Mouse (Mus musculus) forebrain, postnatal 0 days (tissue): Measurements from ENCODE around the gene Tex22. TPM values are rescaled to one million over a fixed set of nuclear protein-coding genes. Genes with fewer than 3 reads are reported as not detected.
A peak's percentile ranks its signal among the peaks of the same experiment; 100 is the strongest.

ENCODE experiments used
- ATAC-seq: fragments of 200-750 bp; cut with Nextera tagmentation; 2 replicates; pipeline ENCODE4 v1.8.0; 2017; ENCODE audit warnings: mild to moderate bottlenecking, moderate library complexity
- DNase-seq: peaks from one replicate; pipeline ENCODE4 v3.0.0-alpha.2; 2015
- H3K27ac ChIP-seq: fragments of 300-500 bp; sonication (generic); 2 replicates; pipeline ENCODE4 v1.5.1; 2014; ENCODE audit warnings: low read depth, mild to moderate bottlenecking, antibody characterized with exemption, low read length, moderate library complexity, mixed read lengths
- H3K27me3 ChIP-seq: fragments of 300-500 bp; sonication (generic); 2 replicates; pipeline ENCODE4 v1.6.1; 2014; ENCODE audit warnings: mild to moderate bottlenecking, low read length, mixed read lengths; ENCODE audit not compliant: insufficient read depth
- H3K36me3 ChIP-seq: fragments of 300-500 bp; sonication (generic); 2 replicates; pipeline ENCODE4 v1.6.1; 2014; ENCODE audit warnings: mild to moderate bottlenecking, moderate library complexity; ENCODE audit not compliant: insufficient read depth
- H3K4me1 ChIP-seq: fragments of 300-500 bp; sonication (generic); 2 replicates; pipeline ENCODE4 v1.6.1; 2014; ENCODE audit warnings: antibody characterized with exemption; ENCODE audit not compliant: insufficient read depth
- H3K4me2 ChIP-seq: fragments of 300-500 bp; sonication (generic); 2 replicates; pipeline ENCODE4 v1.6.1; 2014; ENCODE audit warnings: low read depth, mild to moderate bottlenecking, moderate library complexity
- H3K4me3 ChIP-seq: fragments of 300-500 bp; sonication (generic); 2 replicates; pipeline ENCODE4 v1.5.1; 2014; ENCODE audit warnings: low read depth, low read length, mixed read lengths
- H3K9ac ChIP-seq: fragments of 300-500 bp; sonication (generic); 2 replicates; pipeline ENCODE4 v1.6.1; 2014; ENCODE audit warnings: mild to moderate bottlenecking
- H3K9me3 ChIP-seq: fragments of 300-500 bp; sonication (generic); 2 replicates; pipeline ENCODE4 v1.6.1; 2016; ENCODE audit warnings: low read length
- CTCF ChIP-seq: sonication (generic); IDR thresholded peaks from 2 replicates; pipeline ENCODE4 v1.5.1; 2016; ENCODE audit warnings: antibody characterized with exemption, control low read depth, low read depth
- WGBS: fragments of 180-500 bp; shearing (Covaris S2); extraction: QIAGEN DNeasy Blood & Tissue Kit; methylation state at CpG from one replicate; pipeline ENCODE4 v1.1.7; 2014; 5-methylcytosine and 5-hydroxymethylcytosine counted together
- polyA plus RNA-seq: library from polyadenylated mRNA; unstranded; fragments of >200 nt; fragmentation: Nextera tagmentation; extraction: Ambion mirVana; gene quantifications from 2 replicates; pipeline ENCODE4 v1.2.1, GENCODE M21; 2015
- total RNA-seq: library from RNA; depleted of rRNA; stranded (reverse); fragments of >200 nt; gene quantifications from 2 replicates; pipeline ENCODE4 v1.2.3, GENCODE M21; 2014

Gene Tex22
- total and polyA plus RNA-seq, 2 experiments from 2014 or later: 1.7 TPM; not detected in 1

DNA sequence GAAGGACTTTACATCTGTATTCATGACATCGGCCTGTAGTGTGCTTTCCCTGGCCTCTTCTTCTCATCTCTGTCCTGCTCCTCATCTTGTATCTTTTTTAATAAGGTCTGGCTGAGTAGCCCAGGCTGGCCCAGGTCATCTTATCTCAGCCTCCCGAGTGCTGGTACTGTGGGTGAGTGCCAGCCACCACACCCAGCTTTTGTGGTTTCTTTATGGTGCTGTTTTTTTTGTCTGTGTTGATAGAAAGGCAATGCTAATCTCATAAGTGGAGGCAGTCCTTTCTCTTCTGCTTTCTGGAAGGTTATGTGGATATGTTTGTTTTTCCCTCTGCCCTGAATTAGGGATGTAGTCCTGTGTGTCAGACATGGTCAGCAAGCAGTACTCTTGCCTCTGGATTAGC is 31.8 kb upstream of the Tex22 start:
- Histone ChIP-seq H3K9ac (no peak overlapping the region), H3K4me3 (no peak overlapping the region), H3K4me1 (peaks cover 8% of the 10 kb centered on the region; the same call in 1 of the 2 replicates), H3K27me3 (no peaks in the 10 kb centered on the region), H3K36me3 (peaks cover 21% of the 10 kb centered on the region), H3K4me2 (no peak overlapping the region), H3K27ac (no peak overlapping the region), H3K9me3 (no peaks in the 10 kb centered on the region)
- DNase-seq (no peak), ATAC-seq (no peak)
- no peak for TF ChIP-seq CTCF
- 81% methylated on average over 2 of the region's 2 CpGs for WGBS

DNA sequence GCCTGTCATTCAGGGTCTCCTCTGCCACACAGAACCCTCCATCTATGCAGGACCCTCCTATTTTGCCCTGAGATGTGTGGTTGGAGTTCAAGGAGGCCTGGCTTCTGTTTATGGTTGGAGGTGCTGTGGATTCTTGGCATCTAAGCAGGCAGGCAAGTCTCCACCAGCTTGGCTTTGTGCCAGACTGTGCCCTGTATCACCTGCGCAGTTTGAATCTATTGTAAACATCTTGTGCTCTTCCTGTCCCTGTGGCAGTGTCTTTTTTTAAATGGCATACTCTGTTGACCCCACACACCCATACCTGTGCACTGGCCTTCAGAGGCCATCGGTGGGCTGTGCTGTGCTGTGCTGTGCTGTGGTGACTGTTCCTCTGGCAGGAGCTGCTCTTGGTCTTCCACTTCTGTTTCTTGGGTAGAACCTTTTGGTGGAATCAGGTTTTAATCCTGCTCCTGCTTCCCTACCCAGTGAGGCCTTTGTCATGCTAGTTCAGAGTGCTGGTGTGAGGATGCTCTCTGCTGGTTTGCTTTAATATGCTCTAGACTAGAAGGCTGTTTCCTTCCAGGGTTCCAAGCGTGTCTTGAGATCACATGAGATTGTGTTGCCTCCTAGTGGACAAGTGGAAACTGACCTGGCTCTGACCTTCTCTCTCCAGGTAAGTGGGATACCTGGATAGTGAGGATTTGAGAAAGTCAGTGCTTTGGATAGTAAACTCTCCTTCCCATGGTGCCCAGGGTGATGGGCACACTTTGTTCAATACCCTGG is 29.2 kb upstream of the Tex22 start:
- H3K27me3 ChIP-seq: no peaks in the 10 kb centered on the region
- no peak overlapping the region for H3K27ac ChIP-seq
- H3K4me3 ChIP-seq: no peak overlapping the region
- no peak overlapping the region for H3K9ac ChIP-seq
- H3K4me2 ChIP-seq: no peak overlapping the region
- peak; percentile 31; the same call in 1 of the 2 replicates for TF ChIP-seq CTCF
- ATAC-seq (no peak), DNase-seq (no peak)
- WGBS: 79% methylated on average over 3 of the region's 3 CpGs
- peaks cover 8% of the 10 kb centered on the region; the same call in 1 of the 2 replicates for H3K4me1 ChIP-seq
- H3K36me3 ChIP-seq: peaks cover 43% of the 10 kb centered on the region
- H3K9me3 ChIP-seq: no peaks in the 10 kb centered on the region

GRCm38 (mm10) chr12:113046861-113047260 is 27.4 kb upstream of the Tex22 start:
- Histone ChIP-seq H3K27me3 (no peaks in the 10 kb centered on the region), H3K27ac (no peak overlapping the region), H3K9ac (no peak overlapping the region), H3K4me2 (no peak overlapping the region), H3K36me3 (peaks cover 58% of the 10 kb centered on the region), H3K9me3 (no peaks in the 10 kb centered on the region), H3K4me1 (no peaks in the 10 kb centered on the region), H3K4me3 (no peak overlapping the region)
- TF ChIP-seq CTCF: no peak
- WGBS: 92% methylated on average over 15 of the region's 15 CpGs
- no peak for DNase-seq
- ATAC-seq: no peak

GRCm38 (mm10) chr12:113048103-113048502 is 26.2 kb upstream of the Tex22 start:
- DNase-seq: no peak
- TF ChIP-seq CTCF: no peak
- 80% methylated on average over 5 of the region's 5 CpGs for WGBS
- ATAC-seq: peak; percentile 63
- H3K36me3 ChIP-seq: peaks cover 69% of the 10 kb centered on the region
- H3K27me3 ChIP-seq: no peaks in the 10 kb centered on the region
- no peak overlapping the region for H3K4me3 ChIP-seq
- no peak overlapping the region for H3K27ac ChIP-seq
- no peak overlapping the region for H3K4me2 ChIP-seq
- no peaks in the 10 kb centered on the region for H3K4me1 ChIP-seq
- H3K9me3 ChIP-seq: no peaks in the 10 kb centered on the region
- no peak overlapping the region for H3K9ac ChIP-seq

DNA sequence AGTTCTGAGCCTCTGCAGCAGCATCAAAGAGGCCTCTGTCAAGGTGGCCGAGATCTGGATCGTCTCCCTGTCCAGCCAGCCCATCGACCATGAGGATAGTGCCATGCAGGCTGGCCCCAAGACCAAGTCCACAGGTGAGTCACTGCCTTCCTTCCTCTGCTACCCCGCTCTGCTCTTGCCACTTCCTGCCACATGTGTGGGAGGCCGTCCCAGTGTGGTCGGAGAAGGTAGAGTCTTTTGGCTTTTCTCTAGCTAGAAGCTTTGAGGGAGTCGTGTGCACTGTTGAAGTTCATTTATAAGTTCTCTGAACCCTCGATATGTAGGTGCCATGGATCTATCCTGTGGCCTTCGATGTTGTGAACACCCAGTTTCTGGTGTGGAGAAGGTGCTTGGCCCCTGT is 24.5 kb upstream of the Tex22 start:
- Histone ChIP-seq H3K4me1 (no peaks in the 10 kb centered on the region), H3K27ac (no peak overlapping the region), H3K9me3 (no peaks in the 10 kb centered on the region), H3K36me3 (peaks cover 77% of the 10 kb centered on the region), H3K4me3 (no peak overlapping the region), H3K27me3 (no peaks in the 10 kb centered on the region), H3K4me2 (no peak overlapping the region), H3K9ac (no peak overlapping the region)
- no peak for TF ChIP-seq CTCF
- no peak for ATAC-seq
- 96% methylated on average over 9 of the region's 9 CpGs for WGBS
- no peak for DNase-seq

DNA sequence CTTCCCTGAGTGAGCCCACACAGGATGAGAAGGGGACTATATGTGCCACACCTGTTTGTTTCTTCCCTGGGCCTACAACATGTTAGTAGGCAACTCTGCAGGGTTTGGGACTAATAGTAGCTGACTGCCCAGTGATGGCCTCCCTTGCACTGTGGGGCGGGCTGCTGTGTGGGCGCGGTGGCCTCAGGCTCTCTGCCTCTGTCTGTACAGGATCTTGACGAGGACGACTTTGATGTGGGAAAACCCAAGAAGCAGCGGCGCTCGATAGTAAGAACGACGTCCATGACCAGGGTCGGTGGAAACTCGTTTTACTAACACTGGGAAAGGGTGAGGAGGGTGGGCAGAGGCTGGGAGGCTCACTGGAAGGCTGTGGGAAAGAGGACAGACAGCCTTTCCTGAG is 23.6 kb upstream of the Tex22 start:
- TF ChIP-seq CTCF: no peak
- H3K36me3 ChIP-seq: peaks cover 83% of the 10 kb centered on the region
- WGBS: 93% methylated on average over 12 of the region's 12 CpGs

GRCm38 (mm10) chr12:113051628-113052403 is 22.5 kb upstream of the Tex22 start:
- Histone ChIP-seq H3K9ac (no peak overlapping the region), H3K4me3 (no peak overlapping the region), H3K36me3 (peaks cover 88% of the 10 kb centered on the region), H3K27ac (no peak overlapping the region), H3K9me3 (no peaks in the 10 kb centered on the region), H3K4me1 (no peaks in the 10 kb centered on the region), H3K4me2 (no peak overlapping the region), H3K27me3 (no peaks in the 10 kb centered on the region)
- TF ChIP-seq CTCF: no peak
- DNase-seq: no peak
- WGBS: 71% methylated on average over 9 of the region's 9 CpGs
- no peak for ATAC-seq

More for the DNA sequence above, 23.6 kb upstream of the Tex22 start:
- H3K9ac ChIP-seq: no peak overlapping the region
- no peak overlapping the region for H3K27ac ChIP-seq
- H3K4me3 ChIP-seq: no peak overlapping the region
- H3K27me3 ChIP-seq: no peaks in the 10 kb centered on the region
- H3K4me1 ChIP-seq: no peaks in the 10 kb centered on the region
- no peak for DNase-seq
- H3K9me3 ChIP-seq: no peaks in the 10 kb centered on the region
- no peak overlapping the region for H3K4me2 ChIP-seq
- no peak for ATAC-seq
